Mouse (Mus musculus): Measurements from ENCODE around the gene Cdca7. TPM values are rescaled to one million over a fixed set of nuclear protein-coding genes. Genes with fewer than 3 reads are reported as not detected.

Gene Cdca7
- polyA plus RNA-seq, 1 experiment from 2014 or later, result 58.5 TPM

DNA sequence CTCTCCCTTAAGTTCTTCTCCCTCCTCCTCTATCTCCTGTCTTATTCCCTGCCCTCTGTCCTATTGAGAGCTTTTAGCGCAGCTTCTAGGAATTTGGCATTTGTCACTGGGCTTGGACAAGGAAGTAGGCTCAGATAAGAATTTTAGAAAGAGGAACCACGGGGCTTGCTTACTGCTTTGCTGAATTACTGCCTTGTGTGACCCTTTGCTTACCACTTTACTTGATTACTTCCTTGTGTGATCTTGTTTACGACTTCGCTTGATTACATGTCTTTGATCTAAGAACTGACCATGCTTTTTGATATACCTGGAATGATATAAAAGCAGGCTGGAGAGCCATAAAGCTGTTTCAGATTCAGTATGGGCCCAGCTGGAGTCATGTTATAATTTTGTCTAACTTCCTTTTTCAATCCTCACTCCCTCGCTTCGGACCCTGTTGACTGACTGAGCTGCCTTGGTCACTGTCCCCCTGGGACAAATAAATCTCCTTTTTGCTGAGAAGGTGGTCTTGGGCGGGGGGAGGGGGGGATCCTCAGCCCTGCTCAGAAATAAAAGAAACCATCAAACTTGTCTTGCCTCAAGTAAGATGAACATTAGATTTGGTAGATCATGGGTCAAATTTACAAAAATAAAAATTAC lies 11.5 kb upstream of the Cdca7 start:
- Histone ChIP-seq H3K4me1 (replicated peaks) (no peaks in the 10 kb centered on the region), H3K9ac (no peak overlapping the region), H3K4me3 (no peak overlapping the region), H3K4me2 (no peak overlapping the region), H3K36me3 (no peaks in the 10 kb centered on the region), H3K27me3 (replicated peaks) (no peaks in the 10 kb centered on the region), H3K9me3 (replicated peaks) (0 out of 2 replicates have a peak, but pooled peaks cover 2% of the 10 kb centered on the region), H3K27ac (ENCODE audit: poor library complexity, severe bottlenecking) (no peak overlapping the region)
- 56% methylated on average over 7 of the region's 7 CpGs for WGBS
- no peak for ATAC-seq (ENCODE audit: insufficient number of reproducible peaks, low FRiP score)

DNA sequence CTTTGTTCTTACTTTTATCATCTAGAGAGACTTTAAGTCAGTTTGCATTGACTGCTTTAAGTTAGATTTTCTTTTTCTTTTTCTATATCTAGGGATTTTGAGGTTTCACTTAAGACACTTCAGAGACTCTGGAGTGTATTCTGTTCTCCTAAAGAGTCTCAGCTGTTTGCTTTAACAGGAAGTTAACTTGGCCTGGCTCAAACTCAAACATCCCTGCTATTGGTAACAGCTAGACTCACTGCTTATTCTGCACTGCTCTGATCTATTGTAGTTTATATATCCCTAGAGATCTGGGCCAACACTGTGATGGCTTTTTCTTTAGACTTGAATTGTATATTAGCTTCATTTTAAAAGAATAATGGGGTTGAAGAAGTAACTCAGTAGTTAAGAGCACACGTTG lies 8.4 kb upstream of the Cdca7 start:
- Histone ChIP-seq H3K4me2 (no peak overlapping the region), H3K9me3 (replicated peaks) (0 out of 2 replicates have a peak, but pooled peaks cover 2% of the 10 kb centered on the region), H3K36me3 (no peaks in the 10 kb centered on the region), H3K4me1 (replicated peaks) (no peaks in the 10 kb centered on the region), H3K27ac (ENCODE audit: poor library complexity, severe bottlenecking) (no peak overlapping the region), H3K27me3 (replicated peaks) (no peaks in the 10 kb centered on the region), H3K4me3 (no peak overlapping the region), H3K9ac (no peak overlapping the region)
- no peak for ATAC-seq (ENCODE audit: insufficient number of reproducible peaks, low FRiP score)
- 82% methylated on average over 1 of the region's 1 CpGs for WGBS

GRCm38 (mm10) chr2:72471415-72472070 lies 4.4 kb upstream of the Cdca7 start:
- no peak for ATAC-seq (ENCODE audit: insufficient number of reproducible peaks, low FRiP score)
- no peak overlapping the region for H3K4me3 ChIP-seq
- WGBS, result 74% methylated on average over 16 of the region's 16 CpGs
- no peaks in the 10 kb centered on the region for H3K9me3 ChIP-seq (replicated peaks)
- peaks cover 23% of the 10 kb centered on the region for H3K4me1 ChIP-seq (replicated peaks)
- no peak overlapping the region for H3K4me2 ChIP-seq
- no peak overlapping the region for H3K9ac ChIP-seq
- H3K27ac ChIP-seq (ENCODE audit: poor library complexity, severe bottlenecking), result no peak overlapping the region
- no peaks in the 10 kb centered on the region for H3K27me3 ChIP-seq (replicated peaks)
- no peaks in the 10 kb centered on the region for H3K36me3 ChIP-seq

- Histone ChIP-seq H3K36me3 (peaks cover 8% of the 10 kb centered on the region), H3K9ac (0 out of 2 replicates have a peak overlapping the region, but pooled peaks have one; percentile 3), H3K4me1 (replicated peaks) (peaks cover 42% of the 10 kb centered on the region), H3K4me3 (no peak overlapping the region), H3K9me3 (replicated peaks) (no peaks in the 10 kb centered on the region), H3K27me3 (replicated peaks) (no peaks in the 10 kb centered on the region), H3K27ac (ENCODE audit: poor library complexity, severe bottlenecking) (no peak overlapping the region), H3K4me2 (peak overlapping the region; percentile 81)
- no peak for ATAC-seq (ENCODE audit: insufficient number of reproducible peaks, low FRiP score)
- WGBS, result 45% methylated on average over 7 of the region's 7 CpGs
These were observed 1.2 kb upstream of the Cdca7 start for GRCm38 (mm10) chr2:72474531-72475287.

- Histone ChIP-seq H3K36me3 (peaks cover 15% of the 10 kb centered on the region), H3K4me3 (peak overlapping the region; percentile 73), H3K27me3 (replicated peaks) (no peaks in the 10 kb centered on the region), H3K9me3 (replicated peaks) (no peaks in the 10 kb centered on the region), H3K4me1 (replicated peaks) (peaks cover 49% of the 10 kb centered on the region), H3K9ac (peak overlapping the region; percentile 80), H3K27ac (ENCODE audit: poor library complexity, severe bottlenecking) (peak overlapping the region; percentile 89), H3K4me2 (peak overlapping the region; percentile 81)
- under 1% methylated on average over 7 of the region's 7 CpGs for WGBS
- no peak; the same call in 1 of the 2 replicates for ATAC-seq (ENCODE audit: insufficient number of reproducible peaks, low FRiP score)
These were observed 549 bp upstream of the Cdca7 start for GRCm38 (mm10) chr2:72475423-72475796.

DNA sequence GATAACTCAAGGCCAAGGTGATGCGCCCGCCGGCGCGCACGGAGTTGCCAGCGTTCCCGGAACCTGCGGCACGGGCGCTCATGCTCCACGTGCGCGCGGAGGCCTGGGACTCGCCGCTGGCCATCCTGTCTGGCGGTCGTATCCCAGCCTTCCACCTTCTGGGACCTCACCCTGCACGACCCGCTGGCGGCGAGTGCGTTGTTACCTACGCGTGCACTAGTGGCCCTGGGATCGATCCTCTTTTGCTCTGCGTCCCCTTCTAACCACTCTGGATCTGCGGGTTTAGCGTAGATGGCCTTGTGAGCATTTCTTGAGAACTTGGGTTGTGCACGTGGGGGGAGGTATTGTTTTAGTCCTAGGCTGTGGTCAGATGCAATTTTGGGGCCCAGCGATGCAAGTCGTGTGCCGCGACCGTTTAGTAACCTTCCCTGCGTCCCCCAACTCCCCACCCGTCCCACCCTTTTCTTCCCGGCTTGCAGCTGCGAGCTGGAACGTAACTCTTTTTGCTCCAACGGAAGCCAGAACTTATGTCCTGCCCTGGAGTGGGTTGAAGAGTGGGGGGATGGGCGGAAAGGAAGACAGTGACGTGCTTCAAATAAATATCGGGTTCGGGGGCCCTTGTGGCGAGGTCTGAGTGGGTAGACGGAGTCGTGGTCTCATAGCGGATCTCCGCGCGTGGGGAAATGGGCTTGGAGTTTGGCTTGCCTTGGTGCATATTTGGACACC lies 690 bp downstream of the Cdca7 start:
- H3K4me1 ChIP-seq (replicated peaks), result peaks cover 49% of the 10 kb centered on the region
- peak overlapping the region; percentile 73 for H3K4me3 ChIP-seq
- peak; percentile 70 for ATAC-seq (ENCODE audit: insufficient number of reproducible peaks, low FRiP score)
- H3K9ac ChIP-seq, result peak overlapping the region; percentile 80
- H3K27me3 ChIP-seq (replicated peaks), result no peaks in the 10 kb centered on the region
- WGBS, result under 1% methylated on average over 53 of the region's 53 CpGs
- H3K9me3 ChIP-seq (replicated peaks), result no peaks in the 10 kb centered on the region
- peaks cover 25% of the 10 kb centered on the region for H3K36me3 ChIP-seq
- peak overlapping the region; percentile 81 for H3K4me2 ChIP-seq
- H3K27ac ChIP-seq (ENCODE audit: poor library complexity, severe bottlenecking), result peak overlapping the region; percentile 89

GRCm38 (mm10) chr2:72477221-72477620 lies 1.3 kb downstream of the Cdca7 start:
- H3K4me1 ChIP-seq (replicated peaks), result peaks cover 49% of the 10 kb centered on the region

GRCm38 (mm10) chr2:72478176-72478575 lies 2.2 kb downstream of the Cdca7 start:
- ATAC-seq (ENCODE audit: insufficient number of reproducible peaks, low FRiP score), result no peak
- Histone ChIP-seq H3K4me1 (replicated peaks) (peaks cover 45% of the 10 kb centered on the region), H3K4me3 (no peak overlapping the region)

More at GRCm38 (mm10) chr2:72477221-72477620, 1.3 kb downstream of the Cdca7 start:
- no peak for ATAC-seq (ENCODE audit: insufficient number of reproducible peaks, low FRiP score)
- Histone ChIP-seq H3K27me3 (replicated peaks) (no peaks in the 10 kb centered on the region), H3K27ac (ENCODE audit: poor library complexity, severe bottlenecking) (no peak overlapping the region), H3K4me2 (peak overlapping the region; percentile 81), H3K36me3 (peaks cover 31% of the 10 kb centered on the region), H3K9me3 (replicated peaks) (no peaks in the 10 kb centered on the region), H3K4me3 (peak overlapping the region; percentile 73), H3K9ac (peak overlapping the region; percentile 80)
- WGBS, result 7% methylated on average over 11 of the region's 11 CpGs

DNA sequence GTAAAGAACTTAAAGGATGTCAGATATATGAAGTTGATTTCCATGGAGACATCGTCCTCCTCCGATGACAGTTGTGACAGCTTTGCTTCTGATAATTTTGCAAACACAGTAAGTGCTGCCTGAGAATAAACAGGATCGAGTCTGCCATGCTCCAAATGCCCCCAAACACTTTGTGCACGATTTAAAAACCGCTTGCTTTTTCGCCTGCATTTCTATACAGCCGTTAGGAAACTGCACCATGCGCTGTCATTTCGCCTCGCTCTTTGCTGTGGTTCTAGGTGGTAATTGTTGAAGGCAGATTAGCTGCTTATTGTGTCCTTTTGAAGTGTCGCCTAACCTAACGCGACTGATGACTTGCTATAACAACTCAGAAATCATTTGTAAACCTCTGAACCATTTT lies 3.0 kb downstream of the Cdca7 start:
- ATAC-seq (ENCODE audit: insufficient number of reproducible peaks, low FRiP score), result no peak
- 74% methylated on average over 13 of the region's 13 CpGs for WGBS
- Histone ChIP-seq H3K4me2 (no peak overlapping the region), H3K4me3 (no peak overlapping the region), H3K9ac (no peak overlapping the region), H3K27ac (ENCODE audit: poor library complexity, severe bottlenecking) (no peak overlapping the region), H3K9me3 (replicated peaks) (no peaks in the 10 kb centered on the region), H3K36me3 (peaks cover 47% of the 10 kb centered on the region), H3K27me3 (replicated peaks) (no peaks in the 10 kb centered on the region), H3K4me1 (replicated peaks) (peaks cover 38% of the 10 kb centered on the region)

More at GRCm38 (mm10) chr2:72478176-72478575, 2.2 kb downstream of the Cdca7 start:
- no peak overlapping the region for H3K9ac ChIP-seq
- no peaks in the 10 kb centered on the region for H3K9me3 ChIP-seq (replicated peaks)
- H3K4me2 ChIP-seq, result peak overlapping the region; percentile 81
- no peak overlapping the region for H3K27ac ChIP-seq (ENCODE audit: poor library complexity, severe bottlenecking)
- 89% methylated on average over 4 of the region's 4 CpGs for WGBS
- no peaks in the 10 kb centered on the region for H3K27me3 ChIP-seq (replicated peaks)
- H3K36me3 ChIP-seq, result peaks cover 40% of the 10 kb centered on the region

DNA sequence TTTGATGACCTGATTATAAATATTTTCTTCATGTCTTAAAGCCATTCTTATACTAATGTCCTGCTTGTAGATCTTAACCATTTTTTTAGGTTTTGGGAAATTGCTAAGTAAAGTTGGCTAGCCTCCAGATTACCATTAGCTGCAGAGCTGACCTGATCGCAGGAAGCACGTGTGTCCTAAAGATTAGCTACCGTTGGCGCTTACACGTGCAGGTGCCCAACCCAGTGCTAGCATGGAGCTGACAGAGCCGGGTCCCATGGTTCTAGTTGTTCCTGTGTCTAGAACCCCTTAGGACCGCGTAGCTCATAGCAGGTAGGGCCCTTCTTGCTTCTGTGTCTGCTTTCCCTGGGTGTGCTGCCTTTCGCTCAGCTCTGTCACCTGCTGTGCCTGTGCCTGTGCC lies 3.9 kb downstream of the Cdca7 start:
- peaks cover 55% of the 10 kb centered on the region for H3K36me3 ChIP-seq
- no peak overlapping the region for H3K4me2 ChIP-seq
- 86% methylated on average over 9 of the region's 9 CpGs for WGBS
- H3K27me3 ChIP-seq (replicated peaks), result no peaks in the 10 kb centered on the region
- H3K4me3 ChIP-seq, result no peak overlapping the region
- H3K9ac ChIP-seq, result no peak overlapping the region
- no peaks in the 10 kb centered on the region for H3K9me3 ChIP-seq (replicated peaks)
- no peak for ATAC-seq (ENCODE audit: insufficient number of reproducible peaks, low FRiP score)
- peaks cover 29% of the 10 kb centered on the region for H3K4me1 ChIP-seq (replicated peaks)
- no peak overlapping the region for H3K27ac ChIP-seq (ENCODE audit: poor library complexity, severe bottlenecking)

DNA sequence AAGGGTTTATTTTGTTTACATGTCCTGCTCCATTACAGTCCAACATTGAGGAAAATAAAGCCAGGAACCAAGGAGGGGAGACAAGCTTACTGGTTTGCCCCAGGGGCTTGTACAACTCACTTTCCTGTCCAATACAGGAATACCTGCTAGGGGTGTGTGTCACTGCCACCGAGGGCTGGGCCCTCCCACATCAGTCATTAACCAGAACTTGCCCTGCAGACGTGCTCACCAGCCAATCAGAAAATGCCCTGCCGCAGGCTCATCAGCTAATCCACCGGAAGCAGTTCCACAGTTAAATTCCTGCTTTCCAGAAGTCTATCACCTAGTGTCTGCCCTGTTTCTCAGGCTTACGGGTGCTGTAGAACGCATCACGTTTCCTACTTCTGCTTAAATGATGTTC lies 15.7 kb downstream of the Cdca7 start:
- WGBS, result 44% methylated on average over 7 of the region's 7 CpGs
- no peak for ATAC-seq (ENCODE audit: insufficient number of reproducible peaks, low FRiP score)
- no peak overlapping the region for H3K27ac ChIP-seq (ENCODE audit: poor library complexity, severe bottlenecking)

More for the DNA sequence above, 15.7 kb downstream of the Cdca7 start:
- H3K36me3 ChIP-seq, result peaks cover 10% of the 10 kb centered on the region
- H3K27me3 ChIP-seq (replicated peaks), result no peaks in the 10 kb centered on the region
- no peak overlapping the region for H3K9ac ChIP-seq
- no peaks in the 10 kb centered on the region for H3K4me1 ChIP-seq (replicated peaks)
- no peak overlapping the region for H3K4me2 ChIP-seq
- no peaks in the 10 kb centered on the region for H3K9me3 ChIP-seq (replicated peaks)
- H3K4me3 ChIP-seq, result no peak overlapping the region

Measured in heart, embryonic 12.5 days (tissue).